14 mouse cellular contexts compared by ENCODE assay signal in genomic region chr7:3295321-3296110, GRCm38 (mm10). TPM values are rescaled to one million over a fixed set of nuclear protein-coding genes. Genes with fewer than 3 reads are reported as not detected.
DNase-seq lines count a peak whose midpoint lies in the region; ATAC-seq and TF ChIP-seq lines count a peak whose summit lies in the region.
"Had no signal": no experiment of that assay in that cellular context is flagged by ENCODE, and none has a peak within 500 bp of the region (broad histone marks: within the 10 kb centered on the region; RNA-seq: fewer than 3 reads in every experiment).

No protein-coding gene starts in this region.

- no peak for TF ChIP-seq CTCF in bone marrow, adult 2 months (IDR thresholded peaks at IDR 0.05; ENCODE audit: control insufficient read depth, insufficient read depth, low read length)

- H3K4me2 ChIP-seq in liver, embryonic 15.5 days: 0 out of 2 replicates have a peak overlapping the region, but pooled peaks have one; percentile 15
- H3K4me2 ChIP-seq in intestine, embryonic 15.5 days (replicated peaks): peak overlapping the region; percentile 33
- 0 out of 2 replicates have a peak overlapping the region, but pooled peaks have one; percentile 19 for H3K4me2 ChIP-seq in stomach, embryonic 15.5 days
- H3K4me2 ChIP-seq: lung, embryonic 14.5 days; midbrain, embryonic 15.5 days had no signal

- no peak overlapping the region for H3K4me3 ChIP-seq in liver, embryonic 15.5 days (replicated peaks)
- no peak overlapping the region for H3K4me3 ChIP-seq in bone marrow, adult 2 months (replicated peaks; ENCODE audit: control insufficient read depth, low read depth, low read length)
- H3K4me3 ChIP-seq in intestine, embryonic 15.5 days (replicated peaks): no peak overlapping the region
- 0 out of 2 replicates have a peak overlapping the region, but pooled peaks have one; percentile 5 for H3K4me3 ChIP-seq in stomach, embryonic 15.5 days (replicated peaks)
- H3K4me3 ChIP-seq: erythroblast, embryonic 14.5 days; midbrain, embryonic 15.5 days had no signal

- H3K9me3 ChIP-seq in liver, embryonic 15.5 days (replicated peaks): no peaks in the 10 kb centered on the region
- H3K9me3 ChIP-seq in intestine, embryonic 15.5 days: no peaks in the 10 kb centered on the region
- no peaks in the 10 kb centered on the region for H3K9me3 ChIP-seq in stomach, embryonic 15.5 days
- H3K9me3 ChIP-seq: midbrain, embryonic 15.5 days had no signal

- H3K36me3 ChIP-seq in liver, embryonic 15.5 days (replicated peaks): peaks cover 27% of the 10 kb centered on the region
- H3K36me3 ChIP-seq in intestine, embryonic 15.5 days: peaks cover 26% of the 10 kb centered on the region
- peaks cover 11% of the 10 kb centered on the region for H3K36me3 ChIP-seq in stomach, embryonic 15.5 days

- no peak for TF ChIP-seq POLR2A in bone marrow, adult 2 months (IDR thresholded peaks at IDR 0.05; ENCODE audit: borderline replicate concordance, control insufficient read depth, low read depth, low read length)

- no peak for ATAC-seq in liver, embryonic 15.5 days (ENCODE audit: insufficient read depth)
- ATAC-seq in intestine, embryonic 15.5 days: no peak
- ATAC-seq in stomach, embryonic 15.5 days (ENCODE audit: insufficient read depth, low FRiP score, low read depth): no peak
- ATAC-seq: inflammation-experienced regulatory T-cells, adult 6 months; midbrain, embryonic 15.5 days had no signal

- peaks cover 27% of the 10 kb centered on the region for H3K4me1 ChIP-seq in liver, embryonic 15.5 days (replicated peaks)
- H3K4me1 ChIP-seq in bone marrow, adult 2 months (ENCODE audit: control insufficient read depth, insufficient read depth, low read length): peaks cover 4% of the 10 kb centered on the region; the same call in 1 of the 2 replicates
- peaks cover 26% of the 10 kb centered on the region for H3K4me1 ChIP-seq in intestine, embryonic 15.5 days (replicated peaks)
- H3K4me1 ChIP-seq in stomach, embryonic 15.5 days: peaks cover 39% of the 10 kb centered on the region

- 25% methylated on average over 5 of the region's 5 CpGs for WGBS in liver, embryonic 15.5 days (ENCODE audit: insufficient replicate concordance)
- WGBS in bone marrow, adult 2 months: 39% methylated on average over 5 of the region's 5 CpGs
- 66% methylated on average over 5 of the region's 5 CpGs for WGBS in intestine, embryonic 15.5 days
- WGBS in stomach, embryonic 15.5 days: 74% methylated on average over 5 of the region's 5 CpGs

- H3K27ac ChIP-seq in liver, embryonic 15.5 days (replicated peaks): peak overlapping the region; percentile 55
- peak overlapping the region; percentile 54; the same call in 1 of the 2 replicates for H3K27ac ChIP-seq in bone marrow, adult 2 months (ENCODE audit: control insufficient read depth, insufficient read depth, low read depth, low read length, poor library complexity)
- peak overlapping the region; percentile 56 for H3K27ac ChIP-seq in intestine, embryonic 15.5 days
- peak overlapping the region; percentile 51 for H3K27ac ChIP-seq in stomach, embryonic 15.5 days
- H3K27ac ChIP-seq: midbrain, embryonic 15.5 days had no signal

- no peak for DNase-seq in liver
- DNase-seq in B cell, adult 2 months: no peak
- DNase-seq in adrenal gland, adult (ENCODE audit: inconsistent age in 2 of 2, low spot score in 1 of 2): no peak
- DNase-seq: kidney, postnatal 4 days; lung, embryonic 14.5 days; right cerebral cortex, postnatal 14 days had no signal

- no peak overlapping the region for H3K9ac ChIP-seq in liver, embryonic 15.5 days
- no peak overlapping the region for H3K9ac ChIP-seq in intestine, embryonic 15.5 days
- H3K9ac ChIP-seq in stomach, embryonic 15.5 days: no peak overlapping the region
- H3K9ac ChIP-seq: lung, embryonic 14.5 days; midbrain, embryonic 15.5 days had no signal

- H3K27me3 ChIP-seq in liver, embryonic 15.5 days: peaks cover under 1% of the 10 kb centered on the region; the same call in 1 of the 2 replicates
- no peaks in the 10 kb centered on the region for H3K27me3 ChIP-seq in intestine, embryonic 15.5 days (replicated peaks)
- no peaks in the 10 kb centered on the region for H3K27me3 ChIP-seq in stomach, embryonic 15.5 days (replicated peaks)
- H3K27me3 ChIP-seq: midbrain, embryonic 15.5 days had no signal

RNA-seq across cellular contexts. Expression of gene Prkcg, which starts 6.5 kb away (rescaled TPM):
- 0.05 TPM in 1 of 2 replicates, not detected in the other for polyA plus RNA-seq in liver, embryonic 15.5 days (2015; fragmentation: Nextera tagmentation; extraction: Ambion mirVana)
- polyA plus RNA-seq in bone marrow, adult 2 months (2011; ENCODE audit: insufficient read depth, insufficient read length, low replicate concordance, missing spikeins): 1.1 and 3.2 TPM in 2 replicates
- polyA plus RNA-seq in intestine, embryonic 15.5 days (2015; fragmentation: Nextera tagmentation; extraction: Ambion mirVana): 0.27 and 0.45 TPM in 2 replicates
- 0.40 and 0.49 TPM in 2 replicates for polyA plus RNA-seq in stomach, embryonic 15.5 days (2015; fragmentation: Nextera tagmentation; extraction: Ambion mirVana)
- polyA plus RNA-seq: erythroblast, embryonic 14.5 days had no signal

RNA-seq across cellular contexts. Expression of gene Myadm, which starts 6.6 kb away (rescaled TPM):
- polyA plus RNA-seq in liver, embryonic 15.5 days (2015; fragmentation: Nextera tagmentation; extraction: Ambion mirVana): 31.5 and 41.0 TPM in 2 replicates
- 8.6 and 19.7 TPM in 2 replicates for polyA plus RNA-seq in bone marrow, adult 2 months (2011; ENCODE audit: insufficient read depth, insufficient read length, low replicate concordance, missing spikeins)
- 131 and 135 TPM in 2 replicates for polyA plus RNA-seq in intestine, embryonic 15.5 days (2015; fragmentation: Nextera tagmentation; extraction: Ambion mirVana)
- polyA plus RNA-seq in stomach, embryonic 15.5 days (2015; fragmentation: Nextera tagmentation; extraction: Ambion mirVana): 140 and 141 TPM in 2 replicates
- polyA plus RNA-seq: erythroblast, embryonic 14.5 days had no signal

RNA-seq across cellular contexts. Expression of gene Cacng7, which starts 37.2 kb away (rescaled TPM):
- 0.03 TPM in 1 of 2 replicates, not detected in the other for polyA plus RNA-seq in liver, embryonic 15.5 days (2015; fragmentation: Nextera tagmentation; extraction: Ambion mirVana)
- 0.74 and 2.0 TPM in 2 replicates for polyA plus RNA-seq in bone marrow, adult 2 months (2011; ENCODE audit: insufficient read depth, insufficient read length, low replicate concordance, missing spikeins)
- polyA plus RNA-seq in intestine, embryonic 15.5 days (2015; fragmentation: Nextera tagmentation; extraction: Ambion mirVana): 1.2 and 1.8 TPM in 2 replicates
- 2.5 and 2.6 TPM in 2 replicates for polyA plus RNA-seq in stomach, embryonic 15.5 days (2015; fragmentation: Nextera tagmentation; extraction: Ambion mirVana)
- polyA plus RNA-seq: erythroblast, embryonic 14.5 days; inflammation-experienced regulatory T-cells, adult 6 months had no signal

RNA-seq across cellular contexts. Expression of gene Nlrp12, which starts 46.0 kb away (rescaled TPM):
- polyA plus RNA-seq in liver, embryonic 15.5 days (2015; fragmentation: Nextera tagmentation; extraction: Ambion mirVana): 0.33 and 0.35 TPM in 2 replicates
- polyA plus RNA-seq in bone marrow, adult 2 months (2011; ENCODE audit: insufficient read depth, insufficient read length, low replicate concordance, missing spikeins): 1.2 and 7.9 TPM in 2 replicates
- not detected in 2 replicates for polyA plus RNA-seq in intestine, embryonic 15.5 days (2015; fragmentation: Nextera tagmentation; extraction: Ambion mirVana)
- 0.08 TPM in 1 of 2 replicates, not detected in the other for polyA plus RNA-seq in stomach, embryonic 15.5 days (2015; fragmentation: Nextera tagmentation; extraction: Ambion mirVana)
- polyA plus RNA-seq: erythroblast, embryonic 14.5 days; inflammation-experienced regulatory T-cells, adult 6 months; lung, embryonic 14.5 days; neural tube, embryonic 14.5 days had no signal
